Mouse (Mus musculus) WW6 (cell line): Measurements from ENCODE around the gene Trabd.

ENCODE experiments used
- DNase-seq: peaks from one replicate; pipeline ENCODE4 v3.0.0-alpha.2; 2013; ENCODE audit warnings: low read depth, low spot score

The Trabd gene

DNA sequence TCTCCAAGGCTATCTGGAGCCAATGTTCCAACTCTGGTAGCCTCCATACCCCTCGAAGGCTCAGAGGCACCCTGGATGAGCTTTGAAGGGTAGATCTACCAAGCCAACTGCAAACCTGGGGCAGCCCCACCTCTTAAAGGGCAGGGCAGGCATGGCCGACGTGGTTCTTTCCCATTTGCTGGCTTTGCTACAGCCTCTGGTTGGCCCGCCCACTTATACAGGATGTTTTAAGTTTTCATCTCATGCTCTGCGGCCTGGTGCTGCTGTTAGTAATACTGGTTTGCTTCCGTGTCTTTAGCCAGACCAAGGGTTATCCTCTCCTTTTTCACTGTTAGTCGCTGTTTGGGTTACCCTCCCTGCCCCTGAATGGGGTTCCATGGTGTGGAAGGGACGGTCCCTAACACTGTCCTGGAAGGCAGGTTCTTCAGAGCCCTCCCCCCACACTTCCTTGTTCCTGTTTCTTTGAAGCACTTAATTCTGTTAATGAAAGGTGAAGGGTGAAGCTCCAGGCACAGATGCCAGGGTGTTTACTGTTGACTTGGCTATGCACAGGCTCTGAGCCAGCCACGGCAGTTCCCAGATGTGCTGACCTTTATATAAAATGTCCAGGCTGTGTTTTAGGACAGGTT is 3.4 kb downstream of the Trabd start:
- no peak for DNase-seq

GRCm38 (mm10) chr15:89083906-89084305 is 9.0 kb downstream of the Trabd start:
- DNase-seq: no peak

- no peak for DNase-seq
Measured at GRCm38 (mm10) chr15:89084826-89085225, 9.9 kb downstream of the Trabd start.

DNA sequence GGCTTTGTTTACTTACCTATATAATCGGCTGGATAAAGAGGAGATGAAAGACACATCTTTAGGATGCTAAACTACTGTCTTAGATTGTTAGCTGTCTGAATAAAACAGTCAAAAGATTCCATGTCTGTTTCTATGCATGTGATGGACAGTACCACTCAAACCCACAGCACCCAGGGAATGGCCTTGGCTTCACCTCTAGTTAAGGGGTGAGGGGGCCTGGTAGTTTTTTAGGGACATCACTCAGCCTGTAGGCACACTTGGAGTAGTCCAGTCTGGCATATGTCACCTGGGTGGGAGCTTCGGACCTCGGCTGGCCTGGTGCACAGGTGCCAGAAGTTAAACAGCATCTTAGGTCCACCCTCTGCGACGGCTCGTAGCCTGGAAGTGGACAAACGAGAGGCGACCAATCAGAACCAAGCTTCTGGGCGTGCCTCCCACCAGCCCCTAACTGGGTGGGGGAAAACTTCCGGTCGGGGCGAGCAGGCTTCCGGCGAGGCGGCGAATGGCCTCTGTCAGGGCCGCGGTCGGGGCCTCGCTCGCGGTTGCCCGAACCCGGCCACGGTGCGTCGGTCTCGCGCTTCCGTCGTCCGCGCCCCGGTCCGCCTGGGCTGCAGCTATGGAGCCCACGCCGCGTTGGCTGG is 13.8 kb downstream of the Trabd start, which contains the start of gene Selenoo:
Selenoo (plus strand) TSS at position 478 of the 641 bp plus-strand sequence.
- DNase-seq: no peak

DNA sequence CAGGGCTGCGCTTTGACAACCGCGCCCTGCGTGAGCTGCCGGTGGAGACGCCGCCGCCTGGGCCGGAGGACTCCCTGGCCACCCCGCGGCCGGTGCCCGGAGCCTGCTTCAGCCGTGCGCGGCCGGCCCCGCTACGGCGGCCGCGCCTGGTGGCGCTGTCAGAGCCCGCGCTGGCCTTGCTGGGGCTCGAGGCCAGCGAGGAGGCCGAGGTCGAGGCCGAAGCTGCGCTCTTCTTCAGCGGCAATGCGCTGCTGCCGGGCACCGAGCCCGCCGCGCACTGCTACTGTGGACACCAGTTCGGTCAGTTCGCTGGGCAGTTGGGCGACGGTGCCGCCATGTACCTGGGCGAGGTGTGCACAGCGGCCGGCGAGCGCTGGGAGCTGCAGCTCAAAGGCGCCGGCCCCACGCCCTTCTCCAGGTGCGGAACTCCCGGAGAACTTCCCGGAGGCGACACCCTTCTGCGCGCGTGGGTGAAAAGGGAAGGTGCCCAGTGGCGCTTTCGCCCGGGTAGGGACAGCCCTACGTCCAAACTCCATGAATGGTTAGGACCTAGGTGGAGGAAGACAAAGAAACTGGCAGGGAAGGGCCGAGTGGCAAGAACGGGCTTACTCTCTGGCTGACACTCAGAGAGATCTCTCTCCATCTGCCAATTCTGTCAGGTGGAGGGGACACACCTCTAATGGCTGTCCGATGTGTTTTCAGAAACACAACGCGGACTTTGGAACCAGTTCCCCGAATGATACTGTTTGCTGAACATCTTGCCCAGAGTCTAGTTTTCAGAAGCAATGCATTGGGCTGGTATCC is 14.5 kb downstream of the Trabd start:
- DNase-seq: no peak

DNA sequence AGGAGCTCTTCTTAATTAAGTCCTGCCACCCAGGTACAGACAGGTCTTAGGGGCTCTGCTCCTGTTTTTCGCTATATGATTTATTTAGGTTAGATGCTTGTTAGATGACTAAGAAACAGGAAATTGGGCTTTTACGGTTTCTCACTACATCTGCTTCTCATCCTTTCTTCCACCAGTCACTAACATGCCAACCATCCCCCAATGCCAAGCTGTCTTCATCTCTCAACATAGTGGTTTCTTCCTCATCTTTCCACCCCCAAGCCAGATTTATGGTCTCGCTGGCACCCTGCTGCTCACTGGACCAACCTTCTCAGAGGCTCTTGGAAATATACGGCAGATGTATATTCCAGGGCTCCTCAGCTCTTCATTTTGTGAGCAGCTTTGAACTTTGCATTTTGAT is 15.7 kb downstream of the Trabd start:
- no peak for DNase-seq

DNA sequence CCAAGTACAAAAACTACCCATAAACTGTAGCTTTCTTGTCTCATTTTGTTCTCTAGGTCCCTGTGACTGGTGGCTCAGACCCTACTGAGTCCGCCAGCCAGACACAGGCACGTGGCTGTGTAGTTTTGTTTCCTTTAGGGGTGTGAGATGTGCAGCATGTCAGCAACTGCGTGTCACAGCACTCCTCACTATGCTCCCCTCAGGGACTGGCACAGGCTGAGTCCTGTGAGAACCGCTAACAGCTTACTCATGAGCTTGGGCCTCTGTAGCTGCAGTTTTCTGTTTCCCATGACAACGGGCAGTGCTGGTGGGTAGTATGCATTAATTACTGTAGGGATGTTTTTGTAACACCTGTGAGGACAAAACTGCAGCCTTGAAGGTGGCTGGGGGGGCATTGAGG is 17.3 kb downstream of the Trabd start:
- DNase-seq: no peak

- no peak for DNase-seq
Measured at GRCm38 (mm10) chr15:89097450-89097849, 22.5 kb downstream of the Trabd start.

DNA sequence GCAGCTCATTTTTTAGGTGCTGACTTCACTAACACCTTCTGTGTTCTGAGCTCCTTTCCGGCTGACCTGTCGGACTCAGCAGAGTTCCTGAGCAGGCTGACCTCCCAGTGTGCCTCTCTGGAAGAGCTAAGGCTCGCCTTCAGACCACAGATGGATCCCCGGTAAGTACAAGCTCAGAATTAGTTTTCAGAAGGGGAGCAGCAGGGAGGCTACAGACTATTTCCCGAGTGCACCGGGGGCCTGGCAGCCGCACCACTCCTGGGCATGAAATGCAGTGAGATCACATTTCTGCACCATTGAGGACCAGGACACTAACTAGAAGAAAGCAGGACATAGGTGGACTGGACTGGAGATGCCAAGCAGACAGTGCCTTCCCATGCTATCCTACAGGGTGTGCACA is 23.7 kb downstream of the Trabd start:
- DNase-seq: no peak

DNA sequence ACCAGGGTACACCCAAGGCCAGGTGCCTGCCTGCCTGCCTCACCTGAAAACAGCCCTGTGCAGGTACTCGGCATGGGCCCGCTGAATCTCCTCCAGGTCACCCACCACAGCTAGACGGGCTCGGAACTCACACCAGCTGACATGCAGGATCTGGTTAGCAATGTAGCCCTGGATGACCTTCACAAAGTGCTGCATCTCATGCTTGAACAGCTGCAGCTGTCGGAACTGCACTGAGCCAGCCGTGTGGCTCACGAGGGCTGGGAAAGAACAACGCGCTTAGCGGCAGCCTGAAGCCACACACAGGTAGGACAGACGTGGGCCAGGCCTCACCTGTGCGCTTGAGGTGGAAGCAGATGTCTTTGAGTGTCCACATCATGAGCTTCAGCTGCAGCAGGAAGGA is 25.9 kb downstream of the Trabd start:
- DNase-seq: no peak

DNA sequence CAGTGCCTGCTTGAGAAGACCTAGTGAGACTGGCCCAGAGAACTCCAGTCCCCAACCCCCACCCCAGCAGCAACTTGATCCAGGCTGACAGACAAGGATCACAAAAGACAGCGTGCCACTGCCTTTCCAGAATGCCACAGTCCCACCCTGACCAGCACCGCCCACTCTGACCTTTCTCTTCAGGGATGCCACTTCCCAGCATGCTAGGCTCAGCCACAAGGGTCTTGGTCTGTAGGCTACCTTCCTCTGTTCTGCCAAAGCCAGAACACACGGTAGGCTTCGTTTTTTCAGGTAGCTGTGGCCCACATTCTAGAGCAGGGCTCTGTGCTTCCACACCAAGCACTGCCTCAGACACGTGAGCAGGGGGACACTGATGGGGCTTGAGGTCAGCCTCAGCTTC is 27.7 kb downstream of the Trabd start:
- DNase-seq: no peak

- no peak for DNase-seq
Measured at GRCm38 (mm10) chr15:89103921-89104320, 29.0 kb downstream of the Trabd start.

DNA sequence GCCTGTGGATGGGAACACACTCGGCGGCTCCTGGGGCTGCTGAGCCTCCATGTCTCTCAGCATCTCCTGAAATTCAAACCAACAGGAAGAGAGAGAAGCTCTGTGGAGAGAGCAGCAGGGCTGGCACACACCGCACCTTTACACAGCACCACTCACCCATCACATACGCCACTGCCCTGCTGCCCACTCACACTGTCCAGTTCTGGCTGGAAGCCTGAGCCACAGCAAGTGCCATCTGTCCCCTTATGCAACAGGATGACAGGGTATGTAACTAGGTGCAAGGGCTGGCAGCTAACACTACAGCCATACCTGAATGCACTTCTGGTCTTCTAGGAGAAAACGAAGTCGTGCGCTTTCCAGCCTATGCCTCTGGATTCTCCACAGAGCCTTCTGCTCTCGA is 29.5 kb downstream of the Trabd start:
- DNase-seq: no peak

DNA sequence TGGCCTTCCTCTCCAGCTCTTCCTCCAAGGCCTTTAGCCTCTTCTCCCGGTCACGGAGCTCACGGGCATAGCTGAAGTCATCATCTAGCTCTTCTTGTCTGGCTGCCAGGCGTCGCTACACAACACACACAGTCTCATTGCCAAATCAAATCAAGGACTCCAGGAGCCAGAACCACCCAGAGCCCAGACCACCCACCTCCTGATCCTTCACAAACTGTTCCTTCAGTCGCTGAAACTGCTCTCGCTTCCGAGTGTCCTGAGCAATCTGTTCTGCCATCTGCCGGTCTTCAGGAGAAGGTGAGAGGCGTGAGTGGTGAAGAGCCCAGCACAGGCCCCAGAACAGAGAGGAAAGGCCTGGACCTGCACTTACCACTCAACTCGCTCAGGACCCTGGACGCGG is 31.1 kb downstream of the Trabd start:
- DNase-seq: no peak

- DNase-seq: no peak
Measured at GRCm38 (mm10) chr15:89106976-89107375, 32.1 kb downstream of the Trabd start.

- DNase-seq: no peak
Measured at GRCm38 (mm10) chr15:89110147-89110546, 35.2 kb downstream of the Trabd start.

- DNase-seq: no peak
Measured at GRCm38 (mm10) chr15:89118007-89118406, 43.1 kb downstream of the Trabd start.

GRCm38 (mm10) chr15:89122649-89123366 is 47.9 kb downstream of the Trabd start, which contains the start of gene Tubgcp6:
Gene Tubgcp6 (minus strand): TSS chr15:89123112.
- peak; percentile 80 for DNase-seq

- DNase-seq: no peak
Measured at GRCm38 (mm10) chr15:89123595-89123994, 48.7 kb downstream of the Trabd start.

DNA sequence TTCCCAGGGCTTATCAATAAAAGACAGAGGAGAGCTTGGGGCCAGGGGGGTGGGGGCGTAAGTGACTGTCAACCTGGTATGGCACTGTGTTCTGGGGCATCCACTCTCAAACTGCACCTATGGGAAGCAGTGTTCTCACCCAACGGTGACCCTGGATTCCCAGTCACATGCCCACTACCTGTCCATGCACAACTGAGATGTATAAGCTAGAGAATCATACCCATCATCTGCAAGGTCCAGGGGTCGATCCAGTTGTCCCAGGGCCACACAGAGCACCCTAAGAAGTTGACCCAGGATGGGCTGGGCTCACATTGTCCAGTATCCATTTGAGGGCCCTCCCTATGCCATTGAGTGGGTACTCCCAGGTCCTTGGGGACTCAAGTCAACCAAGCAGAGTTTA is 49.4 kb downstream of the Trabd start:
- no peak for DNase-seq

- no peak for DNase-seq
Measured at GRCm38 (mm10) chr15:89125351-89125750, 50.4 kb downstream of the Trabd start.

GRCm38 (mm10) chr15:89126622-89127021 is 51.7 kb downstream of the Trabd start:
- DNase-seq: no peak
